Mouse (Mus musculus) neural tube, embryonic 11.5 days (tissue): ENCODE results near the gene Eva1c. TPM values are rescaled to one million over a fixed set of nuclear protein-coding genes. Genes with fewer than 3 reads are reported as not detected.
A peak's percentile ranks its signal among the peaks of the same experiment; 100 is the strongest.

ENCODE experiments used
- ATAC-seq: fragments of 200-750 bp; cut with Nextera tagmentation; 2 replicates; pipeline ENCODE4 v1.8.0; 2017; ENCODE audit warnings: moderate number of reproducible peaks, mild to moderate bottlenecking, moderate TSS enrichment, moderate library complexity; ENCODE audit not compliant: insufficient read depth, low FRiP score, low TSS enrichment
- DNase-seq: peaks from one replicate; pipeline ENCODE4 v3.0.0-alpha.2; 2015; ENCODE audit warnings: low spot score
- H3K27ac ChIP-seq: fragments of 300-500 bp; sonication (generic); 2 replicates; pipeline ENCODE4 v1.5.1; 2014; ENCODE audit warnings: low read depth, mild to moderate bottlenecking, low read length
- H3K27me3 ChIP-seq: fragments of 300-500 bp; sonication (generic); 2 replicates; pipeline ENCODE4 v1.6.1; 2014; ENCODE audit warnings: mild to moderate bottlenecking, low read length, mixed read lengths; ENCODE audit not compliant: control insufficient read depth, insufficient read depth
- H3K36me3 ChIP-seq: fragments of 300-500 bp; sonication (generic); 2 replicates; pipeline ENCODE4 v1.6.1; 2014; ENCODE audit warnings: mild to moderate bottlenecking, low read length, moderate library complexity, mixed read lengths; ENCODE audit not compliant: control insufficient read depth, insufficient read depth
- H3K4me1 ChIP-seq: fragments of 300-500 bp; sonication (generic); 2 replicates; pipeline ENCODE4 v1.6.1; 2014; ENCODE audit warnings: low read length, mixed read lengths; ENCODE audit not compliant: control insufficient read depth, insufficient read depth
- H3K4me2 ChIP-seq: fragments of 300-500 bp; sonication (generic); 2 replicates; pipeline ENCODE4 v1.6.1; 2014; ENCODE audit warnings: low read depth, mild to moderate bottlenecking, moderate library complexity
- H3K4me3 ChIP-seq: fragments of 300-500 bp; sonication (generic); 2 replicates; pipeline ENCODE4 v1.5.1; 2014; ENCODE audit warnings: low read depth, low read length
- H3K9ac ChIP-seq: fragments of 300-500 bp; sonication (generic); 2 replicates; pipeline ENCODE4 v1.6.1; 2014; ENCODE audit warnings: mild to moderate bottlenecking, low read length
- H3K9me3 ChIP-seq: fragments of 300-500 bp; sonication (generic); 2 replicates; pipeline ENCODE4 v1.6.1; 2016; ENCODE audit warnings: low read length; ENCODE audit not compliant: control insufficient read depth
- WGBS: fragments of 180-500 bp; shearing (Covaris S2); extraction: QIAGEN DNeasy Blood & Tissue Kit; methylation state at CpG from one replicate; pipeline ENCODE4 v1.1.7; 2014; 5-methylcytosine and 5-hydroxymethylcytosine counted together
- polyA plus RNA-seq: library from polyadenylated mRNA; unstranded; fragments of >200 nt; fragmentation: Nextera tagmentation; extraction: Ambion mirVana; gene quantifications from 2 replicates; pipeline ENCODE4 v1.2.1, GENCODE M21; 2014

Eva1c gene
- polyA plus RNA-seq, 1 experiment from 2014 or later, result 0.73 TPM

- ATAC-seq (peak; percentile 56), DNase-seq (peak; percentile 77)
- Histone ChIP-seq H3K27ac (no peak overlapping the region), H3K36me3 (no peaks in the 10 kb centered on the region), H3K27me3 (peaks cover 35% of the 10 kb centered on the region), H3K9me3 (no peaks in the 10 kb centered on the region), H3K4me3 (peak overlapping the region; percentile 48), H3K9ac (peak overlapping the region; percentile 5), H3K4me1 (peaks cover 14% of the 10 kb centered on the region), H3K4me2 (peak overlapping the region; percentile 96)
- WGBS, result under 1% methylated on average over 45 of the region's 45 CpGs
Observed at GRCm38 (mm10) chr16:90829894-90830685, 3.6 kb downstream of the Eva1c start.

- under 1% methylated on average over 66 of the region's 67 CpGs for WGBS
- peak; percentile 72 for DNase-seq
- ATAC-seq, result peak; percentile 81
- H3K4me2 ChIP-seq, result peak overlapping the region; percentile 96
- H3K4me3 ChIP-seq, result peak overlapping the region; percentile 48
- peaks cover 35% of the 10 kb centered on the region for H3K27me3 ChIP-seq
- no peaks in the 10 kb centered on the region for H3K36me3 ChIP-seq
- peaks cover 14% of the 10 kb centered on the region for H3K4me1 ChIP-seq
- no peaks in the 10 kb centered on the region for H3K9me3 ChIP-seq
- peak overlapping the region; percentile 5 for H3K9ac ChIP-seq
- no peak overlapping the region for H3K27ac ChIP-seq
Observed at GRCm38 (mm10) chr16:90830686-90831439, 4.3 kb downstream of the Eva1c start.

- Histone ChIP-seq H3K4me2 (peak overlapping the region; percentile 96; the same call in 1 of the 2 replicates), H3K36me3 (no peaks in the 10 kb centered on the region), H3K9me3 (no peaks in the 10 kb centered on the region), H3K27me3 (peaks cover 35% of the 10 kb centered on the region), H3K4me3 (no peak overlapping the region), H3K27ac (no peak overlapping the region), H3K9ac (no peak overlapping the region), H3K4me1 (peaks cover 14% of the 10 kb centered on the region)
- no peak for DNase-seq
- no peak for ATAC-seq
- 15% methylated on average over 15 of the region's 15 CpGs for WGBS
Observed at GRCm38 (mm10) chr16:90831676-90832075, 5.2 kb downstream of the Eva1c start.

GRCm38 (mm10) chr16:90832495-90832894 is 6.0 kb downstream of the Eva1c start:
- Histone ChIP-seq H3K9me3 (no peaks in the 10 kb centered on the region), H3K4me1 (peaks cover 14% of the 10 kb centered on the region)

GRCm38 (mm10) chr16:90833041-90833791 is 6.7 kb downstream of the Eva1c start:
- Histone ChIP-seq H3K4me1 (peaks cover 14% of the 10 kb centered on the region), H3K4me2 (no peak overlapping the region), H3K9ac (no peak overlapping the region), H3K27me3 (peaks cover 35% of the 10 kb centered on the region), H3K36me3 (no peaks in the 10 kb centered on the region), H3K9me3 (no peaks in the 10 kb centered on the region), H3K27ac (no peak overlapping the region), H3K4me3 (no peak overlapping the region)
- DNase-seq (no peak), ATAC-seq (no peak)
- WGBS, result 15% methylated on average over 9 of the region's 9 CpGs

More at GRCm38 (mm10) chr16:90832495-90832894, 6.0 kb downstream of the Eva1c start:
- ATAC-seq (no peak), DNase-seq (no peak)
- no peak overlapping the region for H3K4me2 ChIP-seq
- H3K4me3 ChIP-seq, result no peak overlapping the region
- peaks cover 35% of the 10 kb centered on the region for H3K27me3 ChIP-seq
- 52% methylated on average over 6 of the region's 6 CpGs for whole genome bisulfite sequencing
- H3K36me3 ChIP-seq, result no peaks in the 10 kb centered on the region
- H3K27ac ChIP-seq, result no peak overlapping the region
- no peak overlapping the region for H3K9ac ChIP-seq

GRCm38 (mm10) chr16:90837431-90837830 is 10.9 kb downstream of the Eva1c start:
- ATAC-seq (no peak), DNase-seq (peak; percentile 48)
- Histone ChIP-seq H3K27me3 (no peaks in the 10 kb centered on the region), H3K4me3 (no peak overlapping the region), H3K4me2 (no peak overlapping the region), H3K9me3 (no peaks in the 10 kb centered on the region), H3K4me1 (peaks cover 11% of the 10 kb centered on the region), H3K27ac (no peak overlapping the region), H3K36me3 (no peaks in the 10 kb centered on the region), H3K9ac (no peak overlapping the region)
- 69% methylated on average over 8 of the region's 8 CpGs for WGBS

- peaks cover 12% of the 10 kb centered on the region; the same call in 1 of the 2 replicates for H3K4me1 ChIP-seq
- WGBS, result 40% methylated on average over 9 of the region's 9 CpGs
- ATAC-seq, result peak; percentile 56
- H3K4me2 ChIP-seq, result no peak overlapping the region; the same call in 1 of the 2 replicates
- H3K9me3 ChIP-seq, result no peaks in the 10 kb centered on the region
- peak; percentile 72 for DNase-seq
- no peak overlapping the region for H3K9ac ChIP-seq
- no peak overlapping the region for H3K4me3 ChIP-seq
- H3K27me3 ChIP-seq, result no peaks in the 10 kb centered on the region
- H3K27ac ChIP-seq, result no peak overlapping the region
- no peaks in the 10 kb centered on the region for H3K36me3 ChIP-seq
Observed at GRCm38 (mm10) chr16:90842164-90842563, 15.6 kb downstream of the Eva1c start.

GRCm38 (mm10) chr16:90845038-90845437 is 18.5 kb downstream of the Eva1c start:
- Histone ChIP-seq H3K27ac (no peak overlapping the region), H3K4me1 (peaks cover 12% of the 10 kb centered on the region; the same call in 1 of the 2 replicates), H3K9ac (no peak overlapping the region), H3K36me3 (no peaks in the 10 kb centered on the region), H3K27me3 (no peaks in the 10 kb centered on the region), H3K9me3 (no peaks in the 10 kb centered on the region), H3K4me3 (no peak overlapping the region), H3K4me2 (no peak overlapping the region)
- ATAC-seq, result no peak
- 84% methylated on average over 6 of the region's 6 CpGs for WGBS
- DNase-seq, result no peak
